Mouse (Mus musculus) midbrain, embryonic 13.5 days (tissue): Measurements from ENCODE around the gene Pam. TPM values are rescaled to one million over a fixed set of nuclear protein-coding genes. Genes with fewer than 3 reads are reported as not detected.

Source experiments
- ATAC-seq: fragments of 200-750 bp; cut with Nextera tagmentation; 2 replicates; pipeline ENCODE4 v1.8.0; 2017; ENCODE audit warnings: mild to moderate bottlenecking, moderate TSS enrichment, moderate library complexity
- H3K27ac ChIP-seq: fragments of 300-500 bp; sonication (generic); 2 replicates; pipeline ENCODE4 v1.5.1; 2015; ENCODE audit warnings: inconsistent platforms, mild to moderate bottlenecking, moderate library complexity
- H3K27me3 ChIP-seq: fragments of 300-500 bp; sonication (generic); 2 replicates; pipeline ENCODE4 v1.6.1; 2015; ENCODE audit warnings: mild to moderate bottlenecking, inconsistent platforms
- H3K36me3 ChIP-seq: fragments of 300-500 bp; sonication (generic); 2 replicates; pipeline ENCODE4 v1.6.1; 2015; ENCODE audit warnings: mild to moderate bottlenecking, inconsistent platforms
- H3K4me1 ChIP-seq: fragments of 300-500 bp; sonication (generic); replicated peaks from 2 replicates; pipeline ENCODE4 v1.6.1; 2015; ENCODE audit warnings: inconsistent platforms
- H3K4me2 ChIP-seq: fragments of 300-500 bp; sonication (generic); replicated peaks from 2 replicates; pipeline ENCODE4 v1.6.1; 2015; ENCODE audit warnings: moderate library complexity, mild to moderate bottlenecking, inconsistent platforms
- H3K4me3 ChIP-seq: fragments of 300-500 bp; sonication (generic); replicated peaks from 2 replicates; pipeline ENCODE4 v1.5.1; 2015; ENCODE audit warnings: mild to moderate bottlenecking, inconsistent platforms
- H3K9ac ChIP-seq: fragments of 300-500 bp; sonication (generic); replicated peaks from 2 replicates; pipeline ENCODE4 v1.6.1; 2015; ENCODE audit warnings: mild to moderate bottlenecking, inconsistent platforms
- H3K9me3 ChIP-seq: fragments of 300-500 bp; sonication (generic); 2 replicates; pipeline ENCODE4 v1.6.1; 2016; ENCODE audit warnings: mild to moderate bottlenecking, inconsistent platforms
- WGBS: fragments of 180-500 bp; shearing (Covaris S2); methylation state at CpG from one replicate; pipeline ENCODE4 v1.1.7; 2015; 5-methylcytosine and 5-hydroxymethylcytosine counted together
- polyA plus RNA-seq: library from polyadenylated mRNA; unstranded; fragments of >200 nt; fragmentation: Nextera tagmentation; extraction: Ambion mirVana; gene quantifications from 2 replicates; pipeline ENCODE4 v1.2.1, GENCODE M21; 2015

Pam gene
- polyA plus RNA-seq, 1 experiment from 2014 or later, result 37.6 TPM

- no peaks in the 10 kb centered on the region for H3K27me3 ChIP-seq
- H3K4me3 ChIP-seq, result no peak overlapping the region
- H3K4me1 ChIP-seq, result peaks cover 37% of the 10 kb centered on the region
- WGBS, result 83% methylated on average over 11 of the region's 11 CpGs
- no peak for ATAC-seq
- no peaks in the 10 kb centered on the region for H3K36me3 ChIP-seq
- H3K4me2 ChIP-seq, result no peak overlapping the region
- peak overlapping the region; percentile 35; the same call in 1 of the 2 replicates for H3K27ac ChIP-seq
- no peaks in the 10 kb centered on the region for H3K9me3 ChIP-seq
- H3K9ac ChIP-seq, result no peak overlapping the region
Observed at GRCm38 (mm10) chr1:98097957-98098729, 2.7 kb upstream of the Pam start.

DNA sequence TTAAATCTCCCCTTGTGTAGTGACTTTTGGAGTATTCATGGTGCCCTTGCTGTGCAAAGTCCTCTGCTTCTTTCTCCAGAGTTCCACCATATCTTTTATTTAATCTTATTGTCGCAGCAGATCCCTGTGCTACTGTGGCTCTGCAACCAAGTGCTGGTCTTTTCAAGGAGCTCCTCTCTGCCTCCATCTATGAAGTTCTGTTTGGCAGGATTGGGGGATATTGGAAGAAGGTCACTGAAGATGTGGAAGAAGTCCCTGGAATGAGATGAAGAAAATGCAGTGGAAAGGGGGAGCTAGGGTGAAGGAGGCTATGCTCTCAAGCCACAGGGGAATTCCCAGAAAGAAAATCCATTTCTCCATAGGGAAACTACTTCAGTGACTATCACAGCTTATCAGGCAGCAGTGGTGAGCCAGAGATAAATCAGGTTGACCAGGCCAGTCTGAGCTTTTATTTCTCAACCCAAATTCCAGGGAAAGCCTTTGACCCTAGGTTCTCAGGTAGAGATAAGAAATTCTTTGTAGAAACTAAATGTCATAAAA lies 1.0 kb upstream of the Pam start:
- WGBS, result 66% methylated on average over 1 of the region's 1 CpGs
- H3K36me3 ChIP-seq, result no peaks in the 10 kb centered on the region
- ATAC-seq, result no peak
- peak overlapping the region; percentile 77; the same call in 1 of the 2 replicates for H3K4me3 ChIP-seq
- H3K4me1 ChIP-seq, result peaks cover 37% of the 10 kb centered on the region
- H3K27me3 ChIP-seq, result no peaks in the 10 kb centered on the region
- H3K4me2 ChIP-seq, result peak overlapping the region; percentile 76
- H3K9ac ChIP-seq, result no peak overlapping the region
- no peaks in the 10 kb centered on the region for H3K9me3 ChIP-seq
- H3K27ac ChIP-seq, result no peak overlapping the region

GRCm38 (mm10) chr1:98095991-98096330 lies 515 bp upstream of the Pam start:
- H3K4me1 ChIP-seq, result peaks cover 37% of the 10 kb centered on the region
- no peaks in the 10 kb centered on the region for H3K27me3 ChIP-seq
- peak overlapping the region; percentile 85 for H3K9ac ChIP-seq
- H3K4me3 ChIP-seq, result peak overlapping the region; percentile 77
- ATAC-seq, result peak; percentile 12; the same call in 1 of the 2 replicates
- peak overlapping the region; percentile 88 for H3K27ac ChIP-seq
- no peaks in the 10 kb centered on the region for H3K36me3 ChIP-seq
- no peaks in the 10 kb centered on the region for H3K9me3 ChIP-seq
- WGBS, result 36% methylated on average over 9 of the region's 9 CpGs
- peak overlapping the region; percentile 76 for H3K4me2 ChIP-seq

DNA sequence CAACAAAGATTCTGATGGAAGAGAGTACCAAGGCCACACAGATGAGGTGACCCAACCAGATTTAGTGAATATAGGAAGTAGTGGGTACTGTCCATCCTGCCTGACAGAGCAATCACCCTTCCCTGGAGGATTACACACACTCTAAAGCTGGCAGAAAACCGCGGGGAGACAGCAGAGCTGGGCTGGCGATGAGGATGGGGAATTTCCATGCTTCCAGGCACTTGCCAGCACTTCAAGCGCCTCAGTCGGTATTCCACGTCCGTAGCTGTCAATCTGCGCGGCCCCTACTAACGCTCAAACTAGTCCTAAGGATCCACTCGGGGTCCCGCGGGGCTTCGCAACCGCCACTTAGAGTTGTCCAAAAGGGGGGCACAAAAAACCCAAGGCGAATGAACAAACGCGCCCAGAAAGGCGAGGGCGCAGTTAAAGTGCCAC lies 618 bp downstream of the Pam start:
- WGBS, result under 1% methylated on average over 20 of the region's 20 CpGs

DNA sequence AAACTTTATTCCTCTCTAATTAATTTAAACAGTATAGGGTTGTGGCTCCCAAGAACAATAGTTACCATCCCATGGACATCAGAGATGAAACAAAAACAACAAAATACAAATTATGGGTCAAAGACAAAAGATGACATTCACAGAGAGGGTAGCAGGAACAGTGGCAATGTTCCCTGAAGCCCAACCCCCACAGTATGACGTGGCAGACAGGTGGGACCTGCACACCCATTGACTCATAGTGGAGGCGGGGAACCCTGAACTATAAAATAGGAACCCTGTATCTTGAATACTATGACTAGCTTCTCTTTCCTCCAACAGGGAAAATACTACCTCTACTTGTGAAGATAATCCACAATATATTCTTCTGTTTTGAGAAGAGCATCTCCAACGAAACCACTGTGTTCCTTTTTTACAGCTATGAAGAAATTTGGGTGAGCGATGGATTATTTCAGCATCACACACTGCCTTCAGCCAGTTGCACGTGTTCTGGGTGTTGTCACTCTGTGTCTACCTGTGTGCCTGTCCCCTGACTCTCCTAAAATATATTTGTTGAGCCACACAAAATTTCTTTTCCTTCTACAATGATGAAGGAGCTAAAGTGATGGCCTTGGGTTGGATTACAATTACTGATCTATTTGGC lies 6.0 kb downstream of the Pam start:
- no peak overlapping the region for H3K9ac ChIP-seq
- no peaks in the 10 kb centered on the region for H3K36me3 ChIP-seq
- no peak for ATAC-seq
- H3K4me2 ChIP-seq, result no peak overlapping the region
- H3K9me3 ChIP-seq, result no peaks in the 10 kb centered on the region
- no peak overlapping the region for H3K27ac ChIP-seq
- H3K4me3 ChIP-seq, result no peak overlapping the region
- H3K4me1 ChIP-seq, result peaks cover 26% of the 10 kb centered on the region
- WGBS, result 89% methylated on average over 5 of the region's 5 CpGs
- no peaks in the 10 kb centered on the region for H3K27me3 ChIP-seq

More for the DNA sequence above, 618 bp downstream of the Pam start:
- no peaks in the 10 kb centered on the region for H3K9me3 ChIP-seq
- peak overlapping the region; percentile 76 for H3K4me2 ChIP-seq
- peak overlapping the region; percentile 88 for H3K27ac ChIP-seq
- peak; percentile 62 for ATAC-seq
- peaks cover 35% of the 10 kb centered on the region for H3K4me1 ChIP-seq
- peak overlapping the region; percentile 77 for H3K4me3 ChIP-seq
- H3K9ac ChIP-seq, result peak overlapping the region; percentile 85
- no peaks in the 10 kb centered on the region for H3K27me3 ChIP-seq
- H3K36me3 ChIP-seq, result no peaks in the 10 kb centered on the region

DNA sequence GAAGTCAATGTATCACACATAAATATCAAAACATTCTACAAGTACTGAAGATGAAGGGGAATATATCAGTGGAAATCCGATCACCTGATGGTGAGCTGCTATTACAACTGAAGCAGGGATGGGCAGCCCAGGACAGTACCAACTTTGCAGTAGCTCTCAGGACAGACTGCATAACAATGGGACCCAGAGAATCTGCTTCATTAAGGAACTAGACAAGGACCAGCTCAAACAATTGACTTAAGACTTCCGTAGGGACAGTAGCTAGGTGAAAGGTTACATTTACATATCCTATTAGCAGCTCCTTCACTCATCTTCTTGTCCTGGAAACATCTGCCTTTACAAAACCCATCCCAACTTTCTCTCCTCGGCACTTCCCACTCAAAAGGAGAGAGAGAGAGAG lies 9.0 kb downstream of the Pam start:
- ATAC-seq, result no peak

GRCm38 (mm10) chr1:98084596-98085274 lies 10.7 kb downstream of the Pam start:
- Histone ChIP-seq H3K9me3 (no peaks in the 10 kb centered on the region), H3K4me1 (peaks cover 29% of the 10 kb centered on the region), H3K9ac (no peak overlapping the region), H3K27me3 (no peaks in the 10 kb centered on the region), H3K36me3 (no peaks in the 10 kb centered on the region), H3K4me3 (no peak overlapping the region), H3K4me2 (no peak overlapping the region), H3K27ac (peak overlapping the region; percentile 27; the same call in 1 of the 2 replicates)
- WGBS, result 63% methylated on average over 13 of the region's 13 CpGs
- 0 out of 2 replicates have a peak, but pooled peaks have one; percentile 29 for ATAC-seq

More for the DNA sequence above, 9.0 kb downstream of the Pam start:
- 28% methylated on average over 3 of the region's 3 CpGs for WGBS
- Histone ChIP-seq H3K27me3 (no peaks in the 10 kb centered on the region), H3K4me1 (peaks cover 29% of the 10 kb centered on the region), H3K4me3 (no peak overlapping the region), H3K4me2 (no peak overlapping the region), H3K27ac (no peak overlapping the region), H3K9ac (no peak overlapping the region), H3K36me3 (no peaks in the 10 kb centered on the region), H3K9me3 (no peaks in the 10 kb centered on the region)

DNA sequence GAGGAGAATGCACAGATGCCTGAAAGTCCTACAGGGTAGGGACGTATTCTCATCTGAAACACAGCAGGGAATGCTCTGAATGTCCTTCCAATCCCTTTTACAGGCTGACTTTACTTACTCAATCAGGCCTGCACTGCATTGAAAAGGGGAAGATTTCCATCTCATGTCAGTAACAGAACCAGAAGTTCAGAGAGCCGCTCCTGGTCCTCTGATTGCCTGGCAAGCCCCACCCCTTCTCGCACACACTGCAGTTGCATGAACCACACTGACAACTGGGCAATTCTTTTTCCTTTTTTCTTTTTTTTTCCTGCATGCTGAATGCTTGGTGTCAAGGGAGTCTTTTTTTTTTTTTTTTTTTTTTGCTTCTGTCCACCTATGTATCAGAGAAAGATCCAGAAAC lies 11.9 kb downstream of the Pam start:
- ATAC-seq, result peak; percentile 19; the same call in 1 of the 2 replicates
- no peak overlapping the region for H3K9ac ChIP-seq
- H3K9me3 ChIP-seq, result no peaks in the 10 kb centered on the region
- peak overlapping the region; percentile 39; the same call in 1 of the 2 replicates for H3K27ac ChIP-seq
- no peaks in the 10 kb centered on the region for H3K27me3 ChIP-seq
- no peak overlapping the region for H3K4me2 ChIP-seq
- H3K4me3 ChIP-seq, result no peak overlapping the region
- H3K36me3 ChIP-seq, result no peaks in the 10 kb centered on the region
- 45% methylated on average over 3 of the region's 3 CpGs for WGBS
- H3K4me1 ChIP-seq, result peaks cover 29% of the 10 kb centered on the region

GRCm38 (mm10) chr1:98082988-98083387 lies 12.5 kb downstream of the Pam start:
- Histone ChIP-seq H3K27ac (peak overlapping the region; percentile 39), H3K27me3 (no peaks in the 10 kb centered on the region), H3K9me3 (no peaks in the 10 kb centered on the region), H3K4me2 (no peak overlapping the region), H3K4me1 (peaks cover 29% of the 10 kb centered on the region), H3K9ac (no peak overlapping the region), H3K4me3 (no peak overlapping the region), H3K36me3 (no peaks in the 10 kb centered on the region)
- WGBS, result 66% methylated on average over 6 of the region's 6 CpGs
- ATAC-seq, result peak; percentile 49

DNA sequence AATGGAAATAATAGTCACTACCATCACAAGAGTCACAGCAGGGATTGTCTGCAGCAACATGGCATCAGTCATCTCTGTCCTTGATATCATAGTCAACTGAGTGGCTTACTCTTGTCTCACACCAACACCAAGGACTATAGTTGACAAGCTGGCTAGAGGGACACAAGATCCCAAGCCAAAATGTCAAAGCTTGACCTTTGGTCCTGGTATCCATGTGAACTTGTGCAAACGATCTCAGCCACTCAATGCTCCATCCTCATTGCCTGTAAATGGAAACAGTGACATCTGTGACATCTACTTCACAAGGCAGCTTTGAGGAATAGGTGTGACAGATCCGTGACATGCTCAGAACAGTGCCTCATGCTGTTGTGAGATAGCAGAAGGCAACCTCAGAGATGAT lies 15.0 kb downstream of the Pam start:
- H3K27me3 ChIP-seq, result no peaks in the 10 kb centered on the region
- 59% methylated on average over 2 of the region's 2 CpGs for WGBS
- ATAC-seq, result no peak
- peaks cover 19% of the 10 kb centered on the region for H3K4me1 ChIP-seq
- no peak overlapping the region for H3K4me3 ChIP-seq
- no peak overlapping the region for H3K4me2 ChIP-seq
- no peaks in the 10 kb centered on the region for H3K9me3 ChIP-seq
- no peak overlapping the region for H3K9ac ChIP-seq
- no peak overlapping the region for H3K27ac ChIP-seq
- no peaks in the 10 kb centered on the region for H3K36me3 ChIP-seq

- Histone ChIP-seq H3K27me3 (no peaks in the 10 kb centered on the region), H3K4me2 (no peak overlapping the region), H3K9ac (no peak overlapping the region), H3K4me1 (peaks cover 11% of the 10 kb centered on the region), H3K4me3 (no peak overlapping the region), H3K36me3 (no peaks in the 10 kb centered on the region), H3K27ac (no peak overlapping the region), H3K9me3 (no peaks in the 10 kb centered on the region)
- 78% methylated on average over 7 of the region's 7 CpGs for WGBS
- no peak for ATAC-seq
Observed at GRCm38 (mm10) chr1:98079640-98080039, 15.8 kb downstream of the Pam start.

- H3K4me2 ChIP-seq, result no peak overlapping the region
- H3K4me1 ChIP-seq, result peaks cover 4% of the 10 kb centered on the region
- H3K27ac ChIP-seq, result no peak overlapping the region
- H3K4me3 ChIP-seq, result no peak overlapping the region
- H3K9me3 ChIP-seq, result no peaks in the 10 kb centered on the region
- WGBS, result 84% methylated on average over 7 of the region's 7 CpGs
- no peak for ATAC-seq
- no peaks in the 10 kb centered on the region for H3K36me3 ChIP-seq
- H3K9ac ChIP-seq, result no peak overlapping the region
- no peaks in the 10 kb centered on the region for H3K27me3 ChIP-seq
Observed at GRCm38 (mm10) chr1:98078735-98079134, 16.7 kb downstream of the Pam start.
